Comparison of ENCODE assay signal across 16 mouse cellular contexts in genomic region chr10:43657501-43658225, GRCm38 (mm10).
A peak's percentile ranks its signal among the peaks of the same experiment; 100 is the strongest.
DNase-seq lines count a peak whose midpoint lies in the region; ATAC-seq lines count a peak whose summit lies in the region.
"Had no signal": no experiment of that assay in that cellular context is flagged by ENCODE, and none has a peak within 500 bp of the region (broad histone marks: within the 10 kb centered on the region; RNA-seq: fewer than 3 reads in every experiment).

No protein-coding gene starts in this region.

- 48% methylated on average over 8 of the region's 8 CpGs for WGBS in liver, embryonic 15.5 days (ENCODE audit: insufficient replicate concordance)

- intact Hi-C loops in heart, postnatal 36 days (cut with DNase I) = no loop called here

- H3K27me3 ChIP-seq in liver, embryonic 15.5 days = no peaks in the 10 kb centered on the region
- H3K27me3 ChIP-seq: hindbrain, embryonic 12.5 days; midbrain, embryonic 12.5 days had no signal

- no peak overlapping the region for H3K4me3 ChIP-seq in liver, embryonic 15.5 days (replicated peaks)
- H3K4me3 ChIP-seq: heart, embryonic 10.5 days; hindbrain, embryonic 12.5 days; left cerebral cortex, adult 2 months; midbrain, embryonic 12.5 days had no signal

- H3K9ac ChIP-seq in liver, embryonic 15.5 days = no peak overlapping the region
- H3K9ac ChIP-seq: hindbrain, embryonic 12.5 days; midbrain, embryonic 12.5 days had no signal

- peak; percentile 40; the same call in 1 of the 2 replicates for ATAC-seq in liver, embryonic 15.5 days (ENCODE audit: insufficient read depth)
- ATAC-seq: CD4-positive, CD25-positive, alpha-beta regulatory T cell, adult 4 months; intestine, embryonic 16.5 days had no signal

- H3K4me1 ChIP-seq in liver, embryonic 15.5 days (replicated peaks) = peaks cover 27% of the 10 kb centered on the region
- H3K4me1 ChIP-seq: hindbrain, embryonic 12.5 days; midbrain, embryonic 12.5 days had no signal

- DNase-seq in heart, adult 11 months = peak; percentile 74
- no peak for DNase-seq in heart, postnatal 36 days
- peak; percentile 60 for DNase-seq in urinary bladder, postnatal 14 days (ENCODE audit: low spot score)
- no peak for DNase-seq in urinary bladder, postnatal 36 days (ENCODE audit: low spot score in 2 of 2)
- no peak for DNase-seq in c-Kit-positive CD71-positive TER-119-positive erythroid progenitor cells, embryonic 14.5 days (ENCODE audit: low spot score)
- no peak for DNase-seq in gastrocnemius, adult 18-20 months (ENCODE audit: low spot score)
- DNase-seq in thymus, postnatal 4 days = no peak
- DNase-seq: adrenal gland, postnatal 25 days; cerebellum, adult 18-20 months had no signal

- H3K9me3 ChIP-seq in liver, embryonic 15.5 days (replicated peaks) = no peaks in the 10 kb centered on the region
- H3K9me3 ChIP-seq: heart, embryonic 10.5 days; hindbrain, embryonic 12.5 days; midbrain, embryonic 12.5 days had no signal

- 0 out of 2 replicates have a peak, but pooled peaks cover 5% of the 10 kb centered on the region for H3K36me3 ChIP-seq in liver, embryonic 15.5 days (replicated peaks)
- H3K36me3 ChIP-seq: heart, embryonic 10.5 days; hindbrain, embryonic 12.5 days; midbrain, embryonic 12.5 days had no signal

- no peak overlapping the region for H3K4me2 ChIP-seq in liver, embryonic 15.5 days
- H3K4me2 ChIP-seq: hindbrain, embryonic 12.5 days; midbrain, embryonic 12.5 days had no signal

- peak overlapping the region; percentile 46 for H3K27ac ChIP-seq in liver, embryonic 15.5 days (replicated peaks)
- H3K27ac ChIP-seq: heart, embryonic 10.5 days; hindbrain, embryonic 12.5 days; left cerebral cortex, adult 2 months; midbrain, embryonic 12.5 days had no signal

Comparison
In these comparisons a context has a peak if more than half of its experiments do, and no peak if none do; other contexts are left out.
1. DNase-seq: peak in heart, adult 11 months (single experiment) and urinary bladder, postnatal 14 days (single experiment); none in heart, postnatal 36 days (0 of 2), urinary bladder, postnatal 36 days (0 of 2), c-Kit-positive CD71-positive TER-119-positive erythroid progenitor cells, embryonic 14.5 days (single experiment), gastrocnemius, adult 18-20 months (single experiment) and thymus, postnatal 4 days (single experiment).